ENCODE assay signal across 8 mouse cellular contexts in the genomic region with DNA sequence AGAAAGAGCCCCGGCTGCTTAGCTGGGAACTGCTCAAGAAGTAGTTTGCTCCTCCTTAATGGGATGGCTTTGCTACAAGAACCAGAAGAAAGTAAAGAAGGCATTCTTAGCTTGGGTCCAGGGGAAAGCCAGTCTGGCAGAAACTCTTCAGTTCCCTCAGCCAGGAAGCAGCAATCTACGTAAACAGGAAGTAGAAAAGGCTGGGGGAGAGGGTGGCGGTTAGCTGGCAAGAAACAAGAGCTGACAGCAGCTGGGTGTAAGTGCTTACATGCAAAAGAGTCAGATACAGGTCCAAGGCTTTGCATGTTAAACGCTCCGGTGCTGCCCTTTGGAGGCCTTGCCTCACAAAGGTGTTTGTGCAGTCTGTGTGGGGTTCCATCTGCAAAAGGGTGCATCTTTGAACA. TPM values are rescaled to one million over a fixed set of nuclear protein-coding genes. Genes with fewer than 3 reads are reported as not detected.
DNase-seq lines count a peak whose midpoint lies in the region; ATAC-seq and TF ChIP-seq lines count a peak whose summit lies in the region.

No protein-coding gene starts in this region.

- DNase-seq in layer of hippocampus, adult 2 months (ENCODE audit: low spot score in 2 of 2): no peak
- DNase-seq in layer of hippocampus, postnatal 14 days (ENCODE audit: low spot score in 2 of 2): no peak
- peak; percentile 93 for DNase-seq in T-cell, adult 2 months (ENCODE audit: low spot score)
- DNase-seq in heart, embryonic 10.5 days (ENCODE audit: low spot score): no peak
- peak; percentile 86 to 87 for DNase-seq in natural killer cell, adult 2 months (ENCODE audit: low spot score in 2 of 2)
- DNase-seq in right cerebral cortex, adult 2 months (ENCODE audit: low spot score in 2 of 2): no peak

- peak overlapping the region; percentile 69 for H3K27ac ChIP-seq in layer of hippocampus, adult 2 months
- peak overlapping the region; percentile 59; the same call in 1 of the 2 replicates for H3K27ac ChIP-seq in heart, embryonic 10.5 days
- H3K27ac ChIP-seq in limb, embryonic 12.5 days: 0 out of 2 replicates have a peak overlapping the region, but pooled peaks have one; percentile 29

- H3K4me3 ChIP-seq in layer of hippocampus, adult 2 months: no peak overlapping the region
- H3K4me3 ChIP-seq in heart, embryonic 10.5 days: no peak overlapping the region
- no peak overlapping the region for H3K4me3 ChIP-seq in limb, embryonic 12.5 days (replicated peaks)

- H3K36me3 ChIP-seq in heart, embryonic 10.5 days: no peaks in the 10 kb centered on the region
- no peaks in the 10 kb centered on the region for H3K36me3 ChIP-seq in limb, embryonic 12.5 days

- no peak for TF ChIP-seq CTCF in layer of hippocampus, adult 2 months (conservative IDR thresholded peaks at IDR 0.05)

- H3K9me3 ChIP-seq in heart, embryonic 10.5 days: no peaks in the 10 kb centered on the region
- no peaks in the 10 kb centered on the region for H3K9me3 ChIP-seq in limb, embryonic 12.5 days

- 54% methylated on average over 5 of the region's 5 CpGs for WGBS in heart, embryonic 10.5 days
- WGBS in limb, embryonic 12.5 days: 61% methylated on average over 5 of the region's 5 CpGs

- ATAC-seq in limb, embryonic 12.5 days (ENCODE audit: insufficient number of reproducible peaks, insufficient read depth, low FRiP score, low TSS enrichment, low read depth): no peak
- no peak for ATAC-seq in cerebellum, adult (ENCODE audit: insufficient number of reproducible peaks, low FRiP score, low TSS enrichment)

- H3K4me2 ChIP-seq in limb, embryonic 12.5 days: no peak overlapping the region

- no peaks in the 10 kb centered on the region for H3K27me3 ChIP-seq in heart, embryonic 10.5 days (ENCODE audit: insufficient read depth, poor library complexity, severe bottlenecking)
- H3K27me3 ChIP-seq in limb, embryonic 12.5 days: no peaks in the 10 kb centered on the region

- H3K9ac ChIP-seq in limb, embryonic 12.5 days (replicated peaks): no peak overlapping the region

- peaks cover 10% of the 10 kb centered on the region; the same call in 1 of the 2 replicates for H3K4me1 ChIP-seq in heart, embryonic 10.5 days
- H3K4me1 ChIP-seq in limb, embryonic 12.5 days (replicated peaks): peaks cover 14% of the 10 kb centered on the region

RNA-seq across cellular contexts. Expression of a gene that starts 41.5 kb away (rescaled TPM):
- total RNA-seq in layer of hippocampus, adult 2 months (2021): 100 to 1,000 TPM; 110 to 117 TPM
- total RNA-seq in layer of hippocampus, postnatal 14 days (2021): 100 to 1,000 TPM; 120 to 127 TPM
- polyA plus RNA-seq in heart, embryonic 10.5 days (2016; fragmentation: Nextera tagmentation; extraction: Ambion mirVana): 428 and 460 TPM in 2 replicates
- polyA plus RNA-seq in limb, embryonic 12.5 days (2016; fragmentation: Nextera tagmentation; extraction: Ambion mirVana): 412 and 430 TPM in 2 replicates

Comparison
In these comparisons a context has a peak if more than half of its experiments do, and no peak if none do; other contexts are left out.
1. DNase-seq: peak in T-cell, adult 2 months (single experiment) and natural killer cell, adult 2 months (2 of 2); none in layer of hippocampus, adult 2 months (0 of 2), layer of hippocampus, postnatal 14 days (0 of 2), heart, embryonic 10.5 days (single experiment) and right cerebral cortex, adult 2 months (0 of 2).
2. Peak in every context shown above with its lines, with median percentiles within 50 percentile points of each other: H3K27ac ChIP-seq.